Mouse (Mus musculus): ENCODE data around the gene Galnt6. TPM values are rescaled to one million over a fixed set of nuclear protein-coding genes. Genes with fewer than 3 reads are reported as not detected.

Gene Galnt6
- polyA plus RNA-seq, 1 experiment, result 0.06 TPM

GRCm38 (mm10) chr15:100676521-100676920 lies 52.7 kb downstream of the Galnt6 start:
- no peaks in the 10 kb centered on the region for H3K36me3 ChIP-seq (ENCODE audit: control insufficient read depth)
- no peak overlapping the region for H3K4me3 ChIP-seq (replicated peaks)
- H3K9me3 ChIP-seq (ENCODE audit: control insufficient read depth, low read length), result no peaks in the 10 kb centered on the region
- TF ChIP-seq GATA1 (IDR thresholded peaks at IDR 0.05; ENCODE audit: low read length) (no peak), TAL1 (IDR thresholded peaks at IDR 0.05; ENCODE audit: low read length) (no peak)
- no peaks in the 10 kb centered on the region for H3K27me3 ChIP-seq (ENCODE audit: control insufficient read depth)
- peaks cover 22% of the 10 kb centered on the region for H3K4me1 ChIP-seq (ENCODE audit: control insufficient read depth)

DNA sequence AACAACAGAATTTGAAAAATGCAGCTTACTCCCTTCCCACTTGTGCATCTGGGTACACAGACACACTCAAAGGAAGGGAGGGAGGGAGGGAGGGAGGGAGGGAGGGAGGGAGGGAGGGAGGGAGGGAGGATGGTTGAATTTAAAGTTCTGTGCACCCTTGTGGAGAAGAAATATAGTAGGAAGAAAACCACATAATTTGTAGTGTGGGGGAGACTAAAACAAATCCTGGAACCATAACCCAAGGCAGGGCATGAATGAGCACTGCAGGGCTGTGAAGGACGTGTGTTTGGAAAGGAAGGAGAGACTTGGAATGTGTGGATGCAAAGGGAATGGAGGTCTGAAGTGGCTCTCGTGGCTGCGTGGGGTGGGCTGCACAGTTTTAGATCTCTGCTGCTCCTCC lies 53.7 kb downstream of the Galnt6 start:
- peaks cover 22% of the 10 kb centered on the region for H3K4me1 ChIP-seq (ENCODE audit: control insufficient read depth)

GRCm38 (mm10) chr15:100674566-100674965 lies 54.6 kb downstream of the Galnt6 start:
- Histone ChIP-seq H3K27me3 (ENCODE audit: control insufficient read depth) (peaks cover under 1% of the 10 kb centered on the region), H3K9me3 (ENCODE audit: control insufficient read depth, low read length) (no peaks in the 10 kb centered on the region), H3K4me1 (ENCODE audit: control insufficient read depth) (peaks cover 26% of the 10 kb centered on the region), H3K36me3 (ENCODE audit: control insufficient read depth) (no peaks in the 10 kb centered on the region), H3K4me3 (replicated peaks) (no peak overlapping the region)
- no peak for TF ChIP-seq TAL1 (IDR thresholded peaks at IDR 0.05; ENCODE audit: low read length)
- TF ChIP-seq GATA1 (IDR thresholded peaks at IDR 0.05; ENCODE audit: low read length), result no peak

More for the DNA sequence above, 53.7 kb downstream of the Galnt6 start:
- Histone ChIP-seq H3K36me3 (ENCODE audit: control insufficient read depth) (no peaks in the 10 kb centered on the region), H3K27me3 (ENCODE audit: control insufficient read depth) (no peaks in the 10 kb centered on the region), H3K4me3 (replicated peaks) (no peak overlapping the region), H3K9me3 (ENCODE audit: control insufficient read depth, low read length) (no peaks in the 10 kb centered on the region)
- TF ChIP-seq TAL1 (IDR thresholded peaks at IDR 0.05; ENCODE audit: low read length), result no peak
- no peak for TF ChIP-seq GATA1 (IDR thresholded peaks at IDR 0.05; ENCODE audit: low read length)

GRCm38 (mm10) chr15:100673585-100674391 lies 55.4 kb downstream of the Galnt6 start:
- Histone ChIP-seq H3K27me3 (ENCODE audit: control insufficient read depth) (peaks cover 8% of the 10 kb centered on the region), H3K9me3 (ENCODE audit: control insufficient read depth, low read length) (no peaks in the 10 kb centered on the region), H3K36me3 (ENCODE audit: control insufficient read depth) (no peaks in the 10 kb centered on the region), H3K4me3 (replicated peaks) (peak overlapping the region; percentile 19), H3K4me1 (ENCODE audit: control insufficient read depth) (peaks cover 34% of the 10 kb centered on the region)
- TF ChIP-seq TAL1 (IDR thresholded peaks at IDR 0.05; ENCODE audit: low read length) (no peak), GATA1 (IDR thresholded peaks at IDR 0.05; ENCODE audit: low read length) (no peak)

- Histone ChIP-seq H3K9me3 (ENCODE audit: control insufficient read depth, low read length) (no peaks in the 10 kb centered on the region), H3K36me3 (ENCODE audit: control insufficient read depth) (no peaks in the 10 kb centered on the region), H3K4me3 (replicated peaks) (no peak overlapping the region), H3K4me1 (ENCODE audit: control insufficient read depth) (peaks cover 53% of the 10 kb centered on the region), H3K27me3 (ENCODE audit: control insufficient read depth) (peaks cover 22% of the 10 kb centered on the region)
- TF ChIP-seq GATA1 (IDR thresholded peaks at IDR 0.05; ENCODE audit: low read length) (no peak), TAL1 (IDR thresholded peaks at IDR 0.05; ENCODE audit: low read length) (no peak)
These were observed 58.3 kb downstream of the Galnt6 start for GRCm38 (mm10) chr15:100670833-100671232.

GRCm38 (mm10) chr15:100670004-100670403 lies 59.2 kb downstream of the Galnt6 start:
- H3K4me3 ChIP-seq (replicated peaks), result no peak overlapping the region
- H3K4me1 ChIP-seq (ENCODE audit: control insufficient read depth), result peaks cover 53% of the 10 kb centered on the region
- no peak for TF ChIP-seq TAL1 (IDR thresholded peaks at IDR 0.05; ENCODE audit: low read length)
- H3K9me3 ChIP-seq (ENCODE audit: control insufficient read depth, low read length), result no peaks in the 10 kb centered on the region
- peaks cover 22% of the 10 kb centered on the region for H3K27me3 ChIP-seq (ENCODE audit: control insufficient read depth)
- no peaks in the 10 kb centered on the region for H3K36me3 ChIP-seq (ENCODE audit: control insufficient read depth)

DNA sequence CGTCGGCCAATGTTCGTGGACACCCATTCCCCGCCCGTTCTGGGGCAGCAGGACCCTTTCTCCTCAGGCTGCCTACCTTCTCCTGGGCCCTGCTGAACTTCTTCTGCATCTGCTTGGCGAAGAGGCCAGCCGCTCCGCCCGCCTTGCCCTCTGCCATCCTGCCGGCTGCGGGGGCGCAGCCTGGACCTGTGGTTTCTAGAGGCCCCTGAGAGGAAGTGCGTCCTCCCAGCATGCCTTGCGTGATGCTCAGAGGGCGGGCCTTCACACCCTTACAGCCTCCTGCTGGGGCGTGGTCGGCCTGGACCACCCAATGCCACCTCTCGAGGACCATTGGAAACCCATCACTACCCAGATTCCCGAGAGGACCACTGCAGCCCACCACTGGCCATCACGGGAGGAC lies 59.8 kb downstream of the Galnt6 start, which contains the start of gene Bin2:
Gene Bin2 (minus strand): TSS at position 217 of the 400 bp plus-strand sequence.
- Histone ChIP-seq H3K27me3 (ENCODE audit: control insufficient read depth) (peaks cover 22% of the 10 kb centered on the region), H3K36me3 (ENCODE audit: control insufficient read depth) (no peaks in the 10 kb centered on the region), H3K9me3 (ENCODE audit: control insufficient read depth, low read length) (no peaks in the 10 kb centered on the region), H3K4me3 (replicated peaks) (peak within 1 kb of the TSS; percentile 71), H3K4me1 (ENCODE audit: control insufficient read depth) (peaks cover 50% of the 10 kb centered on the region)
- no peak for TF ChIP-seq GATA1 (IDR thresholded peaks at IDR 0.05; ENCODE audit: low read length)
- no peak for TF ChIP-seq TAL1 (IDR thresholded peaks at IDR 0.05; ENCODE audit: low read length)

GRCm38 (mm10) chr15:100667871-100668545 lies 61.2 kb downstream of the Galnt6 start:
- Histone ChIP-seq H3K27me3 (ENCODE audit: control insufficient read depth) (peaks cover 22% of the 10 kb centered on the region), H3K4me1 (ENCODE audit: control insufficient read depth) (peaks cover 37% of the 10 kb centered on the region), H3K36me3 (ENCODE audit: control insufficient read depth) (no peaks in the 10 kb centered on the region), H3K4me3 (replicated peaks) (no peak overlapping the region), H3K9me3 (ENCODE audit: control insufficient read depth, low read length) (no peaks in the 10 kb centered on the region)
- TF ChIP-seq TAL1 (IDR thresholded peaks at IDR 0.05; ENCODE audit: low read length) (no peak), GATA1 (IDR thresholded peaks at IDR 0.05; ENCODE audit: low read length) (no peak)

- no peak for TF ChIP-seq TAL1 (IDR thresholded peaks at IDR 0.05; ENCODE audit: low read length)
- TF ChIP-seq GATA1 (IDR thresholded peaks at IDR 0.05; ENCODE audit: low read length), result no peak
- Histone ChIP-seq H3K4me1 (ENCODE audit: control insufficient read depth) (peaks cover 37% of the 10 kb centered on the region), H3K4me3 (replicated peaks) (no peak overlapping the region), H3K27me3 (ENCODE audit: control insufficient read depth) (peaks cover 22% of the 10 kb centered on the region), H3K9me3 (ENCODE audit: control insufficient read depth, low read length) (no peaks in the 10 kb centered on the region), H3K36me3 (ENCODE audit: control insufficient read depth) (no peaks in the 10 kb centered on the region)
These were observed 61.8 kb downstream of the Galnt6 start for GRCm38 (mm10) chr15:100667420-100667819.

Data from erythroblast, embryonic 14.5 days (primary cell).